Mouse (Mus musculus): Measurements from ENCODE around the gene Pabpc6.

The Pabpc6 gene

GRCm38 (mm10) chr17:9669283-9669905, at the start of gene Pabpc6:
TSS of gene Pabpc6 (minus strand) at chr17:9669717.
- DNase-seq (ENCODE audit: low spot score): no peak

GRCm38 (mm10) chr17:9710910-9711309, 41.4 kb upstream of the Pabpc6 start:
- no peak for DNase-seq (ENCODE audit: low spot score)

- no peak for DNase-seq (ENCODE audit: low spot score)
These were observed 39.4 kb upstream of the Pabpc6 start for GRCm38 (mm10) chr17:9708888-9709287.

GRCm38 (mm10) chr17:9707356-9707755, 37.8 kb upstream of the Pabpc6 start:
- DNase-seq (ENCODE audit: low spot score): no peak

- DNase-seq (ENCODE audit: low spot score): no peak
These were observed 28.2 kb upstream of the Pabpc6 start for GRCm38 (mm10) chr17:9697763-9698162.

GRCm38 (mm10) chr17:9691251-9691650, 21.7 kb upstream of the Pabpc6 start:
- DNase-seq (ENCODE audit: low spot score): no peak

GRCm38 (mm10) chr17:9683539-9684155, 14.1 kb upstream of the Pabpc6 start:
- DNase-seq (ENCODE audit: low spot score): no peak

- no peak for DNase-seq (ENCODE audit: low spot score)
These were observed 11.2 kb upstream of the Pabpc6 start for GRCm38 (mm10) chr17:9680741-9681140.

- DNase-seq (ENCODE audit: low spot score): no peak
These were observed 5.8 kb upstream of the Pabpc6 start for GRCm38 (mm10) chr17:9675175-9675789.

- no peak for DNase-seq (ENCODE audit: low spot score)
These were observed 1.6 kb downstream of the Pabpc6 start for GRCm38 (mm10) chr17:9667955-9668354.

GRCm38 (mm10) chr17:9658651-9659050, 10.9 kb downstream of the Pabpc6 start:
- no peak for DNase-seq (ENCODE audit: low spot score)

- no peak for DNase-seq (ENCODE audit: low spot score)
These were observed 15.4 kb downstream of the Pabpc6 start for GRCm38 (mm10) chr17:9654155-9654554.

- DNase-seq (ENCODE audit: low spot score): no peak
These were observed 21.9 kb downstream of the Pabpc6 start for GRCm38 (mm10) chr17:9647644-9648043.

- DNase-seq (ENCODE audit: low spot score): no peak
These were observed 25.8 kb downstream of the Pabpc6 start for GRCm38 (mm10) chr17:9643657-9644180.

- no peak for DNase-seq (ENCODE audit: low spot score)
These were observed 32.5 kb downstream of the Pabpc6 start for GRCm38 (mm10) chr17:9637011-9637410.

GRCm38 (mm10) chr17:9632579-9633252, 36.8 kb downstream of the Pabpc6 start:
- DNase-seq (ENCODE audit: low spot score): no peak

- no peak for DNase-seq (ENCODE audit: low spot score)
These were observed 37.4 kb downstream of the Pabpc6 start for GRCm38 (mm10) chr17:9632140-9632539.

GRCm38 (mm10) chr17:9631081-9631480, 38.4 kb downstream of the Pabpc6 start:
- no peak for DNase-seq (ENCODE audit: low spot score)

- no peak for DNase-seq (ENCODE audit: low spot score)
These were observed 42.5 kb downstream of the Pabpc6 start for GRCm38 (mm10) chr17:9627011-9627410.
